Mouse (Mus musculus) myocyte (in vitro differentiated cells): ENCODE data around the gene Ankrd12.

Experiments
- E2F4 ChIP-seq: IDR thresholded peaks from one replicate; pipeline ENCODE4 v1.6.1; 2011; ENCODE audit warnings: mild to moderate bottlenecking, control low read depth, moderate library complexity; ENCODE audit not compliant: insufficient read depth
- MAX ChIP-seq: IDR thresholded peaks from one replicate; pipeline ENCODE4 v1.6.1; 2011; ENCODE audit warnings: low read depth, mild to moderate bottlenecking, control low read depth
- POLR2A ChIP-seq: IDR thresholded peaks from one replicate; pipeline ENCODE4 v1.6.1; 2011; ENCODE audit warnings: low read depth, mild to moderate bottlenecking, control low read depth, moderate library complexity; ENCODE audit not compliant: insufficient read length
- REST ChIP-seq: IDR thresholded peaks from one replicate; pipeline ENCODE4 v1.6.1; 2011; ENCODE audit warnings: mild to moderate bottlenecking, control low read depth, moderate library complexity; ENCODE audit not compliant: insufficient read depth, insufficient read length
- TCF12 ChIP-seq: IDR thresholded peaks from one replicate; pipeline ENCODE4 v1.6.1; 2011; ENCODE audit warnings: mild to moderate bottlenecking, control low read depth; ENCODE audit not compliant: poor library complexity, insufficient read depth, severe bottlenecking
- USF1 ChIP-seq: IDR thresholded peaks from one replicate; pipeline ENCODE4 v1.6.1; 2011; ENCODE audit warnings: low read depth, mild to moderate bottlenecking, control low read depth, moderate library complexity

DNA sequence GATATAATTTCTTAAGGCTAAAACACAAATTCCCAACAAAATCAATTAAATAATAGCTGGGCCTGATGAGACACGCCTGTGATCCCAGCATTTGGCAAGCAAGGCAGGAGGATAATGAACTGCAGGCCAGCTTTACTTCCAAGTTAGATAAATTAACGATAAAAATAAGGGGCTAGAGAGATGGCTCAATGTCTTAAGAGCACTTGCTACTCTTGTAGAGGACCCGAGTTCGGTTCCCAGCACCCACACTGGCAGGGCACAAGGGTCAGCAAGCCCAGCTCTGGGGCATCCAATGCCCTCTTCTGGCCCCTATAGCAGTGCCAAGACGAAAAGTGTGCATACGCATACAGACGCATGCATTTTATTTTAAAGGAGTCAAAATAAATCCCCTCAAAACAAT is 126.7 kb downstream of the Ankrd12 start:
- TF ChIP-seq MAX (no peak), E2F4 (no peak), USF1 (no peak), POLR2A (no peak), REST (no peak), TCF12 (no peak)
